Mouse (Mus musculus) CH12.LX (cell line): ENCODE measurements around the gene Ern1. TPM values are rescaled to one million over a fixed set of nuclear protein-coding genes. Genes with fewer than 3 reads are reported as not detected.
A peak's percentile ranks its signal among the peaks of the same experiment; 100 is the strongest.

Experiments
- DNase-seq: peaks from one replicate; pipeline ENCODE4 v3.0.0-alpha.2; 2013; ENCODE audit errors: extremely low read depth
- H3K27ac ChIP-seq: 2 replicates; pipeline ENCODE4 v1.5.1; 2012; ENCODE audit warnings: low read depth, mild to moderate bottlenecking, control low read depth, moderate library complexity; ENCODE audit not compliant: insufficient read depth
- H3K27me3 ChIP-seq: replicated peaks from 2 replicates; pipeline ENCODE3; 2012; ENCODE audit warnings: inconsistent platforms
- H3K36me3 ChIP-seq, 2 experiments: replicated peaks in 1 of 2; 2 replicates each; pipeline versions ENCODE3 to v1.6.1; 2012; ENCODE audit warnings: inconsistent platforms in 1 of 2, low read length in 1 of 2, mild to moderate bottlenecking in 1 of 2, mixed read lengths in 1 of 2, moderate library complexity in 1 of 2; ENCODE audit not compliant: control insufficient read depth in 1 of 2, insufficient read depth in 1 of 2
- H3K4me1 ChIP-seq, 2 experiments: 2 replicates each; pipeline ENCODE4 v1.6.1; 2012; ENCODE audit warnings: inconsistent platforms in 1 of 2, moderate library complexity in 1 of 2; ENCODE audit not compliant: insufficient read depth in 2 of 2, control insufficient read depth in 1 of 2
- H3K4me2 ChIP-seq: 2 replicates; pipeline ENCODE4 v1.6.1; 2012; ENCODE audit warnings: low read depth, mild to moderate bottlenecking, control low read depth; ENCODE audit not compliant: poor library complexity, insufficient read depth, severe bottlenecking
- H3K4me3 ChIP-seq, 3 experiments: fragments of 150-350 bp in 1 of 3; sonication (generic) in 1 of 3; replicated peaks in 1 of 3; 2 replicates each; pipeline versions ENCODE3 to v1.5.1; 2011 to 2012; ENCODE audit warnings: low read depth in 2 of 3, low read length in 2 of 3, mild to moderate bottlenecking in 2 of 3, moderate library complexity in 2 of 3, control low read depth in 1 of 3, improper control_type of control experiment in 1 of 3, inconsistent platforms in 1 of 3, mixed read lengths in 1 of 3; ENCODE audit not compliant: poor library complexity in 1 of 3
- H3K79me2 ChIP-seq: replicated peaks from 2 replicates; pipeline ENCODE4 v1.6.1; 2012; ENCODE audit warnings: mild to moderate bottlenecking, moderate library complexity; ENCODE audit not compliant: control insufficient read depth, poor library complexity, insufficient read depth, severe bottlenecking; ENCODE audit errors: extremely low read depth
- H3K9ac ChIP-seq: 2 replicates; pipeline ENCODE4 v1.6.1; 2012; ENCODE audit warnings: low read depth, mild to moderate bottlenecking, control low read depth, moderate library complexity; ENCODE audit not compliant: insufficient read depth
- H3K9me3 ChIP-seq: replicated peaks from 2 replicates; pipeline ENCODE3; 2012; ENCODE audit warnings: low read length, inconsistent platforms, mixed read lengths
- BHLHE40 ChIP-seq: IDR thresholded peaks from 2 replicates; pipeline ENCODE4 v1.6.1; 2011; ENCODE audit warnings: mild to moderate bottlenecking, low read depth, low read length, improper control_type of control experiment
- CHD1 ChIP-seq: IDR thresholded peaks from 2 replicates; pipeline ENCODE4 v1.6.1; 2012; ENCODE audit warnings: low read depth, low read length, improper control_type of control experiment, inconsistent platforms
- CHD2 ChIP-seq: IDR thresholded peaks from 2 replicates; pipeline ENCODE4 v1.6.1; 2011; ENCODE audit warnings: low read length, improper control_type of control experiment
- EP300 ChIP-seq: IDR thresholded peaks from 2 replicates; pipeline ENCODE4 v1.6.1; 2011; ENCODE audit warnings: low read length, improper control_type of control experiment
- ETS1 ChIP-seq: conservative IDR thresholded peaks from 2 replicates; pipeline ENCODE4 v1.6.1; 2012; ENCODE audit warnings: low read depth, mild to moderate bottlenecking, inconsistent platforms, low read length, improper control_type of control experiment, moderate library complexity
- GABPA ChIP-seq: IDR thresholded peaks from 2 replicates; pipeline ENCODE4 v1.6.1; 2012; ENCODE audit warnings: low read depth, low read length, improper control_type of control experiment, inconsistent platforms; ENCODE audit not compliant: insufficient replicate concordance
- JUND ChIP-seq: conservative IDR thresholded peaks from 2 replicates; pipeline ENCODE4 v1.6.1; 2011; ENCODE audit warnings: low read depth, low read length, improper control_type of control experiment
- MAFK ChIP-seq: IDR thresholded peaks from 2 replicates; pipeline ENCODE4 v1.6.1; 2011; ENCODE audit warnings: low read length, improper control_type of control experiment; ENCODE audit not compliant: insufficient replicate concordance
- MAX ChIP-seq: IDR thresholded peaks from 2 replicates; pipeline ENCODE4 v1.6.1; 2011; ENCODE audit warnings: low read length, improper control_type of control experiment
- MXI1 ChIP-seq: IDR thresholded peaks from 2 replicates; pipeline ENCODE4 v1.6.1; 2011; ENCODE audit warnings: mild to moderate bottlenecking, low read depth, low read length, improper control_type of control experiment
- MYC ChIP-seq: IDR thresholded peaks from 2 replicates; pipeline ENCODE4 v1.6.1; 2011; ENCODE audit warnings: low read depth, mild to moderate bottlenecking, improper control_type of control experiment, low read length
- PAX5 ChIP-seq: IDR thresholded peaks from 2 replicates; pipeline ENCODE4 v1.6.1; 2012; ENCODE audit warnings: low read length, inconsistent platforms, mixed read lengths
- POLR2A ChIP-seq: IDR thresholded peaks from 2 replicates; pipeline ENCODE4 v1.6.1; 2011; ENCODE audit warnings: low read depth, mild to moderate bottlenecking, improper control_type of control experiment, low read length
- RCOR1 ChIP-seq: conservative IDR thresholded peaks from 2 replicates; pipeline ENCODE4 v1.6.1; 2012; ENCODE audit warnings: low read depth, mild to moderate bottlenecking, inconsistent platforms, low read length, improper control_type of control experiment
- SIN3A ChIP-seq: IDR thresholded peaks from 2 replicates; pipeline ENCODE4 v1.6.1; 2012; ENCODE audit warnings: low read length, improper control_type of control experiment, inconsistent platforms
- TCF12 ChIP-seq: IDR thresholded peaks from 2 replicates; pipeline ENCODE4 v1.6.1; 2014; ENCODE audit warnings: low read depth, mild to moderate bottlenecking, inconsistent platforms, low read length, improper control_type of control experiment
- USF2 ChIP-seq: conservative IDR thresholded peaks from 2 replicates; pipeline ENCODE4 v1.6.1; 2011; ENCODE audit warnings: low read depth, low read length, improper control_type of control experiment
- ZMIZ1 ChIP-seq: IDR thresholded peaks from 2 replicates; pipeline ENCODE4 v1.6.1; 2012; ENCODE audit warnings: low read depth, mild to moderate bottlenecking, inconsistent platforms, low read length, improper control_type of control experiment
- ZNF384 ChIP-seq: IDR thresholded peaks from 2 replicates; pipeline ENCODE4 v1.6.1; 2012; ENCODE audit warnings: low read depth, low read length, improper control_type of control experiment, inconsistent platforms
- dilution Hi-C: fragments of 300-500 bp; cut with MboI; formaldehyde crosslinking; loops from 2 replicates; pipeline ENCODE4 v1.14.3; 2020; ENCODE audit warnings: low sequenced_read_pairs; ENCODE audit not compliant: extremely low pct_unique_long_range_greater_than_20kb, extremely low pct_ligation_motif_present
- in situ Hi-C: fragments of 300-500 bp; cut with MboI; formaldehyde crosslinking; loops from 3 replicates; pipeline ENCODE4 v1.14.3; 2019; ENCODE audit warnings: low sequenced_read_pairs, low pct_ligation_motif_present, low pct_unique_long_range_greater_than_20kb, mixed read lengths
- polyA plus RNA-seq: library from polyadenylated mRNA; unstranded; fragments of >175 nt; gene quantifications from 2 replicates; pipeline ENCODE4 v1.2.1, GENCODE M21; 2012; ENCODE audit warnings: low read depth; ENCODE audit not compliant: insufficient read length
- total RNA-seq, 2 experiments: library from RNA; depleted of rRNA; stranded (reverse); fragments of 300-350 nt in 1 of 2; fragments of >200 nt in 1 of 2; gene quantifications; 2 replicates each; pipeline ENCODE4 v1.2.3; 2012 to 2014

Gene Ern1
- total and polyA plus RNA-seq, 3 experiments, result 3.0 to 21.7 (median 7.7) TPM

DNA sequence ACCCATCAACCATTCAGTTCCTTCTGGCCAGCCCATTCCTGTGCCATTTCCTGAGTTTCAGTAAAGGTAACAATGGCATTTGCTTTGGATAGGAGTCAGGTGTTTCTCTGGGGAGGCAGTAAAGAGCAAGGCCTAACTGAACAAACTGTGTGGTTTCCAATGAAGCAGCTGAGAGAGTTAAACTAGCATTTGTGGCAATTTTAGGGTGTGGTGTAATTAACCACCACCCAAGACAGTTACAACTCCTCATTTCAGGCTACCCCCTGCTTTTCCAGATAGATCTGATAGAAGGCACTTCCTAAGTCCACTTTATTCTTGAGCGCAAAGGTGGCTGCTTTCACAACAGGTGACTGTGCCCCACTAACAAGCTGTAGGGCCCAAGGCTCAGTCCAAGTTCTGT, 19.1 kb downstream of the Ern1 start:
- Histone ChIP-seq H3K4me2 (no peak overlapping the region), H3K4me1 (peaks cover 19 to 66% of the 10 kb centered on the region in 2 experiments), H3K79me2 (peaks cover 94% of the 10 kb centered on the region), H3K9ac (no peak overlapping the region), H3K27ac (peak overlapping the region; percentile 0; the same call in 1 of the 2 replicates), H3K9me3 (no peaks in the 10 kb centered on the region), H3K4me3 (no peak overlapping the region), H3K27me3 (no peaks in the 10 kb centered on the region), H3K36me3 (peaks cover 3 to 6% of the 10 kb centered on the region in 2 experiments)
- TF ChIP-seq ETS1 (no peak), CHD2 (no peak), MAFK (no peak), MYC (no peak), POLR2A (no peak), GABPA (no peak), RCOR1 (no peak), JUND (no peak), PAX5 (no peak)
- dilution Hi-C loops (no loop called here), in situ Hi-C loops (no loop called here)
- no peak for DNase-seq

DNA sequence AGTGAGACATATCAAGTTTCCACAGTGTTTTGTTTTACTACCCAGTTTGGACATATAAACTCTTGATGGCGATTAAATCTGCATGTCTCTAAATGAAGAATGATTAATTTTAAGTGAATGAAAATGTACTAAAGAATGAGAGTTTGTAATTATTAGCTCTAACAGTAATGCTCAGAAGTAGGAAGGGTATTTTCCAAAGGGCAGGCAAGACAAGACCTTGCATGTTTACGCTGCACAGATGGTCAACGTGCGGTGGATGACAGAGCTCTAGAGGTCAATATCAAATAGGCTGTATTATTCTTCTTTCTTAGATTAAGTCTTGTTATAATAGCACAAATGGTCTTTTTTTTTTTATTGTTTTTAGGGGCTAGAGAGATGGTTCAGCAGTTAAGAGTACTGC, 21.7 kb downstream of the Ern1 start:
- Histone ChIP-seq H3K9me3 (no peaks in the 10 kb centered on the region), H3K27ac (peak overlapping the region; percentile 88), H3K9ac (peak overlapping the region; percentile 51; the same call in 1 of the 2 replicates), H3K4me3 (no peak overlapping the region), H3K4me1 (peaks cover 12 to 72% of the 10 kb centered on the region in 2 experiments), H3K27me3 (no peaks in the 10 kb centered on the region), H3K79me2 (peaks cover 94% of the 10 kb centered on the region), H3K4me2 (peak overlapping the region; percentile 94), H3K36me3 (peaks cover 2 to 3% of the 10 kb centered on the region in 2 experiments)
- peak; percentile 41; the same call in 1 of the 2 replicates for TF ChIP-seq EP300
- TF ChIP-seq TCF12, result peak; percentile 42; the same call in 1 of the 2 replicates
- peak; percentile 46 for TF ChIP-seq BHLHE40
- TF ChIP-seq CHD1, result peak; percentile 92; the same call in 1 of the 2 replicates
- 0 out of 2 replicates have a peak, but pooled peaks have one; percentile 3 for TF ChIP-seq ZNF384
- TF ChIP-seq JUND, result no peak
- no peak for TF ChIP-seq MXI1
- 0 out of 2 replicates have a peak, but pooled peaks have one; percentile 14 for TF ChIP-seq POLR2A
- no peak for DNase-seq
- in situ Hi-C loops (no loop called here), dilution Hi-C loops (no loop called here)

DNA sequence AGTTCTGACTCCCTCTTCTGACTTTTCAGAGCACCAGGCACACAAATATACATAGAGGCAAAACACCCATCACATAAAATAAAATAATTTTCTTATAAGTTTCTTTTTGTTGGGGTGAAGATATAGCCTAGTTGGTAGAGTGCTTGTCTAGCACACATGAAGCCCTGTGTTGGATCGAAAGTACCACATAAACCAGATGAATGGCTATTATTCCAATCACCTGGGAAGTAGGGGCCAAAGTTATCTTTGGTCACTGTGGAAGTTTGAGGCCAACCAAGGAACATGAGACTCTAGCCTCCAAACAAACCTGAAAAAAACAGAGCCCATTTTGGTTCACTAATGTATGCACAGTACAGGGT, 22.1 kb downstream of the Ern1 start:
- TF ChIP-seq CHD1 (peak; percentile 95), ZMIZ1 (0 out of 2 replicates have a peak, but pooled peaks have one; percentile 1), EP300 (no peak), SIN3A (0 out of 2 replicates have a peak, but pooled peaks have one; percentile 42), USF2 (no peak), TCF12 (no peak), MAX (peak; percentile 4; the same call in 1 of the 2 replicates), MXI1 (peak; percentile 69; the same call in 1 of the 2 replicates)
- Histone ChIP-seq H3K4me2 (peak overlapping the region; percentile 87), H3K79me2 (peaks cover 94% of the 10 kb centered on the region), H3K4me1 (peaks cover 8 to 76% of the 10 kb centered on the region in 2 experiments), H3K4me3 (no peak overlapping the region), H3K27me3 (no peaks in the 10 kb centered on the region), H3K27ac (peak overlapping the region; percentile 88), H3K36me3 (peaks cover 2 to 3% of the 10 kb centered on the region in 2 experiments), H3K9me3 (no peaks in the 10 kb centered on the region), H3K9ac (peak overlapping the region; percentile 20; the same call in 1 of the 2 replicates)
- in situ Hi-C loops, result no loop called here
- dilution Hi-C loops, result no loop called here
- DNase-seq, result no peak
